Mouse (Mus musculus): ENCODE results near the gene Tmem86b. TPM values are rescaled to one million over a fixed set of nuclear protein-coding genes. Genes with fewer than 3 reads are reported as not detected.

Gene Tmem86b
- polyA plus RNA-seq, 1 experiment from 2014 or later, result 3.1 TPM

DNA sequence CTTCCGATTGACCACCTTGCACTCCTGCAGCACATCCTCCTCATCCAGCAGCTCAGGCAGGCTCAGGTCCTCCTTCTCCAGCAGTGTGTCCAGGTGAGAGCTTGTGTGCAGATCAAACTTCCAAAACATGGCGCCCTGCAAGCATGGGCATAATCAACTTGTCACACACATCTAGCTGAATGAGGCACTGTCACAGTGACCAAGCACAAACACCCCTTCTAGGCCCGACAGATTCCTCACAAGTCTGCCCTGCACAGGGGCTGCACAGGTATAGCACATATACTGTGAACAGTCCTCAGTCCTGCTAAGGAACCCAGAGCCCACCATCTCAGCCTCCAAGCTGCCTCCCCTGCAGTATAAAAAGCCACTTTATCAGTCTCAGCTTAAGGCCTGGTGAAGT lies 15.6 kb upstream of the Tmem86b start:
- no peaks in the 10 kb centered on the region for H3K4me1 ChIP-seq
- no peak overlapping the region for H3K9ac ChIP-seq (replicated peaks)
- no peak overlapping the region for H3K4me3 ChIP-seq
- no peak overlapping the region for H3K27ac ChIP-seq (replicated peaks)
- no peak for ATAC-seq (replicated peaks)
- no peaks in the 10 kb centered on the region for H3K9me3 ChIP-seq
- no peaks in the 10 kb centered on the region for H3K27me3 ChIP-seq
- no peak overlapping the region for H3K4me2 ChIP-seq (replicated peaks)
- 90% methylated on average over 3 of the region's 3 CpGs for WGBS
- peaks cover 47% of the 10 kb centered on the region for H3K36me3 ChIP-seq

- no peak overlapping the region for H3K27ac ChIP-seq (replicated peaks)
- H3K4me3 ChIP-seq, result no peak overlapping the region
- WGBS, result 91% methylated on average over 6 of the region's 6 CpGs
- no peak overlapping the region for H3K9ac ChIP-seq (replicated peaks)
- no peaks in the 10 kb centered on the region for H3K4me1 ChIP-seq
- peaks cover 72% of the 10 kb centered on the region for H3K36me3 ChIP-seq
- no peaks in the 10 kb centered on the region for H3K9me3 ChIP-seq
- ATAC-seq (replicated peaks), result no peak
- H3K27me3 ChIP-seq, result no peaks in the 10 kb centered on the region
- H3K4me2 ChIP-seq (replicated peaks), result no peak overlapping the region
Observed at GRCm38 (mm10) chr7:4643225-4643624, 12.0 kb upstream of the Tmem86b start.

DNA sequence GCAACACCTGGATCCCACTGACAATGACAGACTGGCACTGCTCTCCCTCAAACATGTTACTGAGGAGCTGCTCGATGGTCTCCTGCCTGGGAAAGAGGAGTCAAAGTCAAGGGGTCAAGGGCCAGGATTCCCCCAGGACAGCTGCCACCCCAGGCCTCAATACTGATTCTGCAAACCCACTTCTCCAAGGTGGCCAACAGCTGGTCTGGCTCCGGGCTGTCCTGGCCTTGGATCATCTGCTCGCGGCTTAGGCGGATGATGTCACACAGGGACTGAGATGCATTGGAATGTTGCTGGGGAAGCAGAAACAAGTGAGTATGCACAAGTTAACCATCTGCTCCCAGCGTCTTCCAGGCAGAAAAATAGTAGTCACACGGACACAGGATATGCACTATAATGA lies 10.7 kb upstream of the Tmem86b start:
- H3K4me3 ChIP-seq, result no peak overlapping the region
- H3K27me3 ChIP-seq, result no peaks in the 10 kb centered on the region
- no peak overlapping the region for H3K27ac ChIP-seq (replicated peaks)
- H3K36me3 ChIP-seq, result peaks cover 80% of the 10 kb centered on the region
- H3K4me2 ChIP-seq (replicated peaks), result no peak overlapping the region
- no peaks in the 10 kb centered on the region for H3K9me3 ChIP-seq
- 89% methylated on average over 7 of the region's 7 CpGs for WGBS
- no peak overlapping the region for H3K9ac ChIP-seq (replicated peaks)
- no peak for ATAC-seq (replicated peaks)
- H3K4me1 ChIP-seq, result no peaks in the 10 kb centered on the region

DNA sequence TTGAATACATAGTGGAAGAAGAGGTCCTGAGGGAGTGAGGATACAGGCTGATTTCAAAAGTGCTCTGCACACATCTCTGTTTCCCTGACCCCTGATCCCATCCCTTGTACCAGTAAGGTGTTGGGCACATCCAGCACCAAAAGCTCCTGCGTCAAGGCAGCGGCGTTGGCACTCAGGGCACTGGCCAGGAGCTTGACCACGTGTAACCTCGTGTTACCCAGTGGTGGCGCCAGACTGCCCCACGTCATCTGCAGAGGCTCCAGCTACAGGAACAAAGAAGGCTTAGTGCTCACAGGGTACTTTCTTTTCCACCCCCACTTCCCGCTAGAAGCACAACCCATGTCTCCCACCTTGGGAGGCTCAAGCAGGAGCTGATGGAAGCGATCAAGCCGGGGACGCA lies 9.9 kb upstream of the Tmem86b start:
- WGBS, result 83% methylated on average over 11 of the region's 11 CpGs
- Histone ChIP-seq H3K9ac (replicated peaks) (no peak overlapping the region), H3K4me1 (no peaks in the 10 kb centered on the region), H3K36me3 (peaks cover 80% of the 10 kb centered on the region), H3K4me3 (no peak overlapping the region), H3K27ac (replicated peaks) (no peak overlapping the region), H3K9me3 (no peaks in the 10 kb centered on the region), H3K27me3 (no peaks in the 10 kb centered on the region), H3K4me2 (replicated peaks) (no peak overlapping the region)
- ATAC-seq (replicated peaks), result no peak

DNA sequence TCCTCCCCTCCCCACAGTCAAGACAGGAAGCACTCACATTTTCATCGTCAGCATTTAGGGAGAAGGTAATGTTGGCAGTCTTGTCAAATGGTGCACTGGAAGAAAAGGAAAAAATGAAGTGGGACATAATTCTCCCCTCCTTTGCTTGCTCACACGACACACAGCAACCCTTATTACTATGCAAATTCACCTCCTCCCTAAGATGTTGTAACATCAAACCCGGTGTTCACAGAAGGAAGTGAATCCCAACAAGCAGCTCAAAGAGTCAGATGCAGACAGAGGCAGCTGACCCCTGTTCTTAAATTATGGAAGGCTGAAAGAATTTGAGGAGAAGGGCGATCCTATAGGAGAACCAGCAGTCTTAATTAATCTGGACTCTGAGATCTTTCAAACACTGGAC lies 5.0 kb upstream of the Tmem86b start:
- WGBS, result 94% methylated on average over 4 of the region's 4 CpGs
- Histone ChIP-seq H3K9me3 (no peaks in the 10 kb centered on the region), H3K9ac (replicated peaks) (no peak overlapping the region), H3K4me2 (replicated peaks) (no peak overlapping the region), H3K27ac (replicated peaks) (no peak overlapping the region), H3K27me3 (no peaks in the 10 kb centered on the region), H3K36me3 (peaks cover 76% of the 10 kb centered on the region), H3K4me1 (no peaks in the 10 kb centered on the region), H3K4me3 (no peak overlapping the region)
- no peak for ATAC-seq (replicated peaks)

- WGBS, result 96% methylated on average over 1 of the region's 1 CpGs
- Histone ChIP-seq H3K27ac (replicated peaks) (no peak overlapping the region), H3K27me3 (no peaks in the 10 kb centered on the region), H3K9me3 (no peaks in the 10 kb centered on the region), H3K4me1 (no peaks in the 10 kb centered on the region), H3K9ac (replicated peaks) (no peak overlapping the region), H3K4me3 (no peak overlapping the region), H3K4me2 (replicated peaks) (no peak overlapping the region), H3K36me3 (peaks cover 61% of the 10 kb centered on the region)
- no peak for ATAC-seq (replicated peaks)
Observed at GRCm38 (mm10) chr7:4630198-4630597, 1.0 kb downstream of the Tmem86b start.

DNA sequence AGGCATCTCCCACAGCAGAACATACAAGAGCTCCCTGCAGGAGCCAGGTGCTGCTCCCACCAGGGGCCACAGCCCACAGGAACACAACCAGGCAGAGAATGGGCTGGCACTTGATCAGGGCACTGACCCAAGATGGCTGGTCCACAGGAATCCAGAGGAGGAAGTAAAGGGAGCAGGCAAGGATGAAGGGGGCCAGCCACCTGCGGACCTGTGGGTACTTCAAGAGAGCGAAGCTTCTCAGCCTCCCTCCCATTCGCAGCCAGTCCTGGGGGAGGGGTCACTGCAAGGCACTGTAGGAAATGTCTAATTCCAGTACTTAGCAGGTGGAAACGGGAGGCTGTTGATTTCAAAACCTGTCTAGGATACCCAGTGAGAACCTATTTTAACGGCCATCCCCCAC lies 1.6 kb downstream of the Tmem86b start:
- ATAC-seq (replicated peaks), result no peak
- Histone ChIP-seq H3K27me3 (no peaks in the 10 kb centered on the region), H3K4me3 (no peak overlapping the region), H3K9ac (replicated peaks) (no peak overlapping the region), H3K9me3 (no peaks in the 10 kb centered on the region), H3K27ac (replicated peaks) (no peak overlapping the region), H3K36me3 (peaks cover 56% of the 10 kb centered on the region), H3K4me1 (no peaks in the 10 kb centered on the region), H3K4me2 (replicated peaks) (no peak overlapping the region)
- 93% methylated on average over 5 of the region's 5 CpGs for WGBS

GRCm38 (mm10) chr7:4625928-4626327 lies 5.3 kb downstream of the Tmem86b start:
- no peaks in the 10 kb centered on the region for H3K9me3 ChIP-seq
- no peaks in the 10 kb centered on the region for H3K4me1 ChIP-seq
- H3K36me3 ChIP-seq, result peaks cover 23% of the 10 kb centered on the region
- no peak overlapping the region for H3K4me2 ChIP-seq (replicated peaks)
- ATAC-seq (replicated peaks), result no peak
- no peak overlapping the region for H3K4me3 ChIP-seq
- WGBS, result 92% methylated on average over 2 of the region's 2 CpGs
- no peaks in the 10 kb centered on the region for H3K27me3 ChIP-seq
- no peak overlapping the region for H3K27ac ChIP-seq (replicated peaks)
- H3K9ac ChIP-seq (replicated peaks), result no peak overlapping the region

DNA sequence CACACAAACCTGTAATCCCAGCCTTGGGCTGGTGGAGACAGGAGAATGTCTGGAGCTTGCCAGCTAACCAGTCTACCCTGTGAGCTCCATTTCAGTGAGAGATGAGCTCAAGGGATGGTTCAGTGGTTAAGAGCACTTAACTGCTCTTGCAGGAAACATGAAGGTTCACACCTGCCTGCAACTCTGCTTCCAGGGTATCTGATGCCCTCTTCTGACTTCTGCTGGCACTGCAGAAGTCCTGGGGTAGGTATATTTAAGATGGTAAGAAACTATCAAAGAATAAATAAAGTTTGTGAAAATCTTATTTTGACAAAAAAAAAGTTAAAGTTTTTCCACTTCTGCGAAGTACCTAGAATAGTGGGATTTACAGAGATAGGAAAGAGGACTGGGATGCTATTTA lies 6.9 kb downstream of the Tmem86b start:
- H3K9me3 ChIP-seq, result no peaks in the 10 kb centered on the region
- ATAC-seq (replicated peaks), result 0 out of 2 replicates have a peak, but pooled peaks have one; percentile 35
- peaks cover 10% of the 10 kb centered on the region; the same call in 1 of the 2 replicates for H3K36me3 ChIP-seq
- no peaks in the 10 kb centered on the region for H3K4me1 ChIP-seq
- no peak overlapping the region for H3K4me3 ChIP-seq
- H3K9ac ChIP-seq (replicated peaks), result no peak overlapping the region
- no peak overlapping the region for H3K27ac ChIP-seq (replicated peaks)
- no peak overlapping the region for H3K4me2 ChIP-seq (replicated peaks)
- WGBS, result 54% methylated on average over 1 of the region's 1 CpGs
- no peaks in the 10 kb centered on the region for H3K27me3 ChIP-seq

DNA sequence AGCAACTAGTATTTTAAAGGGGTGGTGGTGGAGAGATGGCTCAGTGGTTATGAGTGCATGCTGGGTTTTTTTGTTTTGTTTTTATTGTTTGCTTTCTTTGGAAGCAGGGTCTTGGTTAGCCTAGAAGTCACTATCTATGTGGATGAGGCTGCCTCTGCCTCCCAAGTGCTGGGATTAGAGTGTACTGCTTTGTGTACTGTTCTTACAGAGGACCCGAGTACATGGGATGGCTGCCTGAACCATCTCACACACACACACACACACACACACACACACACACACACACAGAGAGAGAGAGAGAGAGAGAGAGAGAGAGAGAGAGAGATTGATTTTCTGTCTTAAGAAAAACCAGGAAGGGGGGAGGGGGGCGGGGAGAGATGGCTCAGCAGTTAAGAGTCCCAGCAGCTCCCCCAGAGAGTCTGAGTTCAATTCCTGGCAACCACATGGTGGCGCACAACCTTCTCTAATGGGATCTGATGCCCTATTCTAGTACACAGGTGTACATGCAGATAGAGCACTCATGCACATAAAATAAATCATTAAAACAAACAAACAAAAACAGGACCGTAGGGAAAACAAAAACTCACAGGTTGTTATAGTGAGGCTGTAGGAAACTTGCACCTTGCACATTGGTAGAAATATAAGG lies 7.6 kb downstream of the Tmem86b start:
- 0 out of 2 replicates have a peak, but pooled peaks have one; percentile 62 for ATAC-seq (replicated peaks)
- WGBS, result 34% methylated on average over 3 of the region's 4 CpGs
- Histone ChIP-seq H3K4me1 (no peaks in the 10 kb centered on the region), H3K9me3 (no peaks in the 10 kb centered on the region), H3K36me3 (peaks cover 3% of the 10 kb centered on the region; the same call in 1 of the 2 replicates), H3K4me3 (no peak overlapping the region), H3K27ac (replicated peaks) (no peak overlapping the region), H3K4me2 (replicated peaks) (no peak overlapping the region), H3K9ac (replicated peaks) (no peak overlapping the region), H3K27me3 (no peaks in the 10 kb centered on the region)

GRCm38 (mm10) chr7:4619979-4620378 lies 11.2 kb downstream of the Tmem86b start:
- H3K4me1 ChIP-seq, result no peaks in the 10 kb centered on the region
- no peaks in the 10 kb centered on the region for H3K36me3 ChIP-seq
- H3K4me2 ChIP-seq (replicated peaks), result no peak overlapping the region
- H3K9ac ChIP-seq (replicated peaks), result no peak overlapping the region
- H3K27ac ChIP-seq (replicated peaks), result no peak overlapping the region
- WGBS, result 40% methylated on average over 1 of the region's 1 CpGs
- H3K9me3 ChIP-seq, result no peaks in the 10 kb centered on the region
- H3K4me3 ChIP-seq, result no peak overlapping the region
- no peaks in the 10 kb centered on the region for H3K27me3 ChIP-seq
- no peak for ATAC-seq (replicated peaks)

- Histone ChIP-seq H3K36me3 (no peaks in the 10 kb centered on the region), H3K4me1 (no peaks in the 10 kb centered on the region), H3K4me3 (no peak overlapping the region), H3K9me3 (no peaks in the 10 kb centered on the region), H3K4me2 (replicated peaks) (no peak overlapping the region), H3K9ac (replicated peaks) (no peak overlapping the region), H3K27me3 (no peaks in the 10 kb centered on the region), H3K27ac (replicated peaks) (no peak overlapping the region)
- no peak for ATAC-seq (replicated peaks)
- 82% methylated on average over 14 of the region's 14 CpGs for WGBS
Observed at GRCm38 (mm10) chr7:4613740-4614403, 17.4 kb downstream of the Tmem86b start.

DNA sequence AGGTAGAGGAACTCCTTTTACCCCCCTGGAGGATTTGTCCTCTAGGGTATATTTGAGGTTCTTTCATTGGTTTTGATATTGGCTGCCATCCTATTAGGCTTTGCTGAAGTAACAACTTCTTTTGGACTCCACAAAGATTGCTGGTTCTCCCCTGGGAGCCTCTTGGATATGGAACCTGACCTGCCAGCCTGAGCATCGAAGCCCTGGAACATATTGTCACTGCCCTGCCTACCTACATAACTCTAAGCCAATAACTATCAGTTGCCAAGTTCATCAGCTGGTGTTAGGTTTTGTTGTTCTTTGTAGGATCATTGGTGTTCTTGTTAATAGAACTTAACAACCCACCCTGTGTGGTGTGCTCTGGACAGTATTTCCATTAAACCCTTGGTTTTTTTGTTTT lies 18.3 kb downstream of the Tmem86b start:
- Histone ChIP-seq H3K36me3 (no peaks in the 10 kb centered on the region), H3K27ac (replicated peaks) (no peak overlapping the region), H3K4me2 (replicated peaks) (no peak overlapping the region), H3K4me1 (no peaks in the 10 kb centered on the region), H3K9me3 (no peaks in the 10 kb centered on the region), H3K9ac (replicated peaks) (no peak overlapping the region), H3K27me3 (no peaks in the 10 kb centered on the region), H3K4me3 (no peak overlapping the region)
- WGBS, result 62% methylated on average over 1 of the region's 1 CpGs
- no peak for ATAC-seq (replicated peaks)

Measured in forebrain, embryonic 15.5 days (tissue).